Comparison of ENCODE assay signal across 9 mouse cellular contexts in the genomic region with DNA sequence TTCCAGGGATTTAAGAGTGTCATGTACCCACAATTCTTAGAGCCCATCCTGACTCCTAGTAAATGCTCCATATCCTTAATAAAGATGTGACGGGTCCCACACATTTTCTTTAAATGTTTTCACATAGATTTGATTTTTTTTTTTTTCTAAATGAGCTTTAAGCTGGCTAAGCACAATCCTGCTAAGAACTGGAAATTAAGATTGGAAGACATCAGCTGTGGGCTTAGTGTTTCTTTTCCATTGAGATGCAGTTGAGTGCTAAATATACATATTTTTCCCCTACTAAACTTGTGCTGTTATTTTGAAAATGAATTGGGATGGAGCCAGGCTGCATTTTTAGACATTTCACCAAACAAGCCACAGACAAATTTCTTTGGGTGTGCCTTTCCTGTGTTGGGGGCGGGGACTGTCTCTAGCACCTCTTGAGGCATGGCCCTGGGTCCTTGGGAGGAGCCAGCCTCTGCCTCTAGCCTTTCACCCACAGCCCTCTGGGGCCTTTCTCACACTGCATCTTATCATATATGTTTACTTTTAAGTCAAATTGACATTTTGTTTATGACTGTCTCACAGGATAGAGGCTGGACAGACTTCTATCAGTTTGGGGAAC. TPM values are rescaled to one million over a fixed set of nuclear protein-coding genes. Genes with fewer than 3 reads are reported as not detected.
DNase-seq lines count a peak whose midpoint lies in the region; ATAC-seq lines count a peak whose summit lies in the region.
"Had no signal": no experiment of that assay in that cellular context is flagged by ENCODE, and none has a peak within 500 bp of the region (broad histone marks: within the 10 kb centered on the region; RNA-seq: fewer than 3 reads in every experiment).

No protein-coding gene starts in this region.

- no peak for ATAC-seq in hindbrain, embryonic 14.5 days (ENCODE audit: low FRiP score)
- no peak for ATAC-seq in embryonic facial prominence, embryonic 12.5 days (ENCODE audit: insufficient number of reproducible peaks, insufficient read depth, low FRiP score, low TSS enrichment)
- ATAC-seq: Patski had no signal

- no peak overlapping the region for H3K4me3 ChIP-seq in hindbrain, embryonic 10.5 days
- no peak overlapping the region for H3K4me3 ChIP-seq in hindbrain, embryonic 14.5 days (replicated peaks; ENCODE audit: low read length)
- H3K4me3 ChIP-seq in embryonic facial prominence, embryonic 12.5 days = no peak overlapping the region

- no peak overlapping the region for H3K9ac ChIP-seq in hindbrain, embryonic 14.5 days
- no peak overlapping the region for H3K9ac ChIP-seq in embryonic facial prominence, embryonic 12.5 days

- H3K27ac ChIP-seq in hindbrain, embryonic 10.5 days = peak overlapping the region; percentile 97
- no peak overlapping the region for H3K27ac ChIP-seq in hindbrain, embryonic 14.5 days
- peak overlapping the region; percentile 54 for H3K27ac ChIP-seq in embryonic facial prominence, embryonic 12.5 days

- WGBS in hindbrain, embryonic 10.5 days = 81% methylated on average over 2 of the region's 2 CpGs
- WGBS in hindbrain, embryonic 14.5 days = 82% methylated on average over 2 of the region's 2 CpGs
- WGBS in embryonic facial prominence, embryonic 12.5 days = 63% methylated on average over 2 of the region's 2 CpGs

- H3K4me1 ChIP-seq in hindbrain, embryonic 10.5 days (replicated peaks) = peaks cover 88% of the 10 kb centered on the region
- H3K4me1 ChIP-seq in hindbrain, embryonic 14.5 days (replicated peaks; ENCODE audit: control insufficient read depth, insufficient read depth, low read length) = peaks cover 30% of the 10 kb centered on the region
- peaks cover 58% of the 10 kb centered on the region for H3K4me1 ChIP-seq in embryonic facial prominence, embryonic 12.5 days

- H3K27me3 ChIP-seq in hindbrain, embryonic 10.5 days (ENCODE audit: insufficient read depth, poor library complexity, severe bottlenecking) = no peaks in the 10 kb centered on the region
- H3K27me3 ChIP-seq in hindbrain, embryonic 14.5 days (ENCODE audit: control insufficient read depth, insufficient read depth, low read length) = no peaks in the 10 kb centered on the region
- H3K27me3 ChIP-seq in embryonic facial prominence, embryonic 12.5 days = no peaks in the 10 kb centered on the region
- H3K27me3 ChIP-seq: Patski had no signal

- no peaks in the 10 kb centered on the region for H3K9me3 ChIP-seq in hindbrain, embryonic 10.5 days
- no peaks in the 10 kb centered on the region for H3K9me3 ChIP-seq in hindbrain, embryonic 14.5 days (ENCODE audit: control insufficient read depth, low read length)
- no peaks in the 10 kb centered on the region for H3K9me3 ChIP-seq in embryonic facial prominence, embryonic 12.5 days

- DNase-seq in hindbrain, embryonic 10.5 days (ENCODE audit: low spot score) = no peak
- DNase-seq in hindbrain, embryonic 14.5 days (ENCODE audit: low spot score) = no peak
- DNase-seq in kidney, adult 9 months = peak; percentile 63
- DNase-seq in lung, postnatal 36 days = peak; percentile 77
- no peak for DNase-seq in Muller cell, postnatal 12 days (ENCODE audit: inconsistent ontology term)
- no peak for DNase-seq in layer of hippocampus, postnatal 36 days
- no peak for DNase-seq in embryo, embryonic 11 days

- peaks cover 9% of the 10 kb centered on the region for H3K36me3 ChIP-seq in hindbrain, embryonic 10.5 days
- H3K36me3 ChIP-seq in hindbrain, embryonic 14.5 days (replicated peaks; ENCODE audit: control insufficient read depth, insufficient read depth) = no peaks in the 10 kb centered on the region
- H3K36me3 ChIP-seq in embryonic facial prominence, embryonic 12.5 days = no peaks in the 10 kb centered on the region; the same call in 1 of the 2 replicates

- no peak overlapping the region for H3K4me2 ChIP-seq in hindbrain, embryonic 14.5 days (replicated peaks)
- no peak overlapping the region for H3K4me2 ChIP-seq in embryonic facial prominence, embryonic 12.5 days (replicated peaks)

RNA-seq across cellular contexts. Expression of a gene that starts 36.6 kb away (rescaled TPM):
- 114 and 120 TPM in 2 replicates for polyA plus RNA-seq in hindbrain, embryonic 10.5 days (2016; fragmentation: Nextera tagmentation; extraction: Ambion mirVana)
- 42.0 and 43.8 TPM in 2 replicates for polyA plus RNA-seq in hindbrain, embryonic 14.5 days (2014; fragmentation: Nextera tagmentation; extraction: Ambion mirVana)
- polyA plus RNA-seq in embryonic facial prominence, embryonic 12.5 days (2016; fragmentation: Nextera tagmentation; extraction: Ambion mirVana) = 116 and 118 TPM in 2 replicates
- 10 to 100 TPM; 34.5 to 38.0 TPM for total RNA-seq in layer of hippocampus, postnatal 36 days (2021)

Comparison
In these comparisons a context has a peak if more than half of its experiments do, and no peak if none do; other contexts are left out.
1. DNase-seq: peak in kidney, adult 9 months (single experiment) and lung, postnatal 36 days (single experiment); none in hindbrain, embryonic 10.5 days (single experiment), hindbrain, embryonic 14.5 days (single experiment), Muller cell, postnatal 12 days (single experiment), layer of hippocampus, postnatal 36 days (0 of 2) and embryo, embryonic 11 days (single experiment).